Mouse (Mus musculus): ENCODE measurements around the gene Copz1.

GRCm38 (mm10) chr15:103335488-103336235 is 63.1 kb downstream of the Copz1 start:
- TF ChIP-seq CTCF (IDR thresholded peaks at IDR 0.05; ENCODE audit: extremely low read depth, insufficient read depth, insufficient read length, insufficient replicate concordance) (no peak), POLR2A (IDR thresholded peaks at IDR 0.05; ENCODE audit: low read depth, low read length) (no peak)
